Mouse (Mus musculus) spleen, adult 2 months (tissue): Measurements from ENCODE around the gene Itgae. TPM values are rescaled to one million over a fixed set of nuclear protein-coding genes. Genes with fewer than 3 reads are reported as not detected.

Source experiments
- DNase-seq, 2 experiments: peaks; one replicate each; pipeline versions ENCODE4 v3.0.0 to v3.0.0-alpha.2; 2012 to 2021; ENCODE audit warnings: low spot score in 2 of 2, low read depth in 1 of 2
- H3K27ac ChIP-seq: fragments of 200-500 bp; 2 replicates; pipeline ENCODE4 v1.5.1; 2012; ENCODE audit warnings: low read length, inconsistent platforms; ENCODE audit not compliant: insufficient read depth
- H3K27me3 ChIP-seq: fragments of 200-500 bp; 2 replicates; pipeline ENCODE4 v1.6.1; 2012; ENCODE audit warnings: mild to moderate bottlenecking, moderate library complexity, low read length, inconsistent platforms; ENCODE audit not compliant: control insufficient read depth, insufficient read depth
- H3K36me3 ChIP-seq: fragments of 200-500 bp; 2 replicates; pipeline ENCODE4 v1.6.1; 2012; ENCODE audit warnings: mild to moderate bottlenecking, low read length, inconsistent platforms; ENCODE audit not compliant: control insufficient read depth, insufficient read depth
- H3K4me1 ChIP-seq: fragments of 200-500 bp; 2 replicates; pipeline ENCODE4 v1.6.1; 2011; ENCODE audit warnings: inconsistent platforms; ENCODE audit not compliant: control insufficient read depth, insufficient read depth, insufficient read length
- H3K4me3 ChIP-seq: fragments of 200-500 bp; 2 replicates; pipeline ENCODE4 v1.5.1; 2011; ENCODE audit warnings: mild to moderate bottlenecking, inconsistent platforms; ENCODE audit not compliant: insufficient read depth, insufficient read length; ENCODE audit errors: extremely low read depth
- CTCF ChIP-seq: fragments of 200-500 bp; IDR thresholded peaks from 2 replicates; pipeline ENCODE4 v1.5.1; 2011; ENCODE audit warnings: mild to moderate bottlenecking, inconsistent platforms; ENCODE audit not compliant: insufficient read depth, insufficient read length, insufficient replicate concordance; ENCODE audit errors: extremely low read depth
- POLR2A ChIP-seq: fragments of 200-500 bp; IDR thresholded peaks from 2 replicates; pipeline ENCODE4 v1.6.1; 2011; ENCODE audit warnings: low read depth, low read length, inconsistent platforms
- WGBS: fragments of 180-500 bp; shearing (Covaris S2); methylation state at CpG from one replicate; pipeline ENCODE4 v1.1.7; 2018; 5-methylcytosine and 5-hydroxymethylcytosine counted together
- polyA plus RNA-seq: library from polyadenylated mRNA; depleted of rRNA; stranded (reverse); fragments of >200 nt; gene quantifications from 2 replicates; pipeline ENCODE4 v1.2.3, GENCODE M21; 2012; rRNA removed

Gene Itgae
- polyA plus RNA-seq, 1 experiment = 5.1 TPM

- H3K27me3 ChIP-seq = no peaks in the 10 kb centered on the region
- H3K27ac ChIP-seq = no peak overlapping the region
- 48% methylated on average over 6 of the region's 6 CpGs for WGBS
- peaks cover 10% of the 10 kb centered on the region for H3K36me3 ChIP-seq
- no peak overlapping the region for H3K4me3 ChIP-seq
- H3K4me1 ChIP-seq = no peaks in the 10 kb centered on the region
- DNase-seq = no peak
- TF ChIP-seq CTCF (no peak), POLR2A (no peak)
Measured at GRCm38 (mm10) chr11:73193047-73193446, 102.7 kb downstream of the Itgae start.

GRCm38 (mm10) chr11:73194444-73194843 lies 104.1 kb downstream of the Itgae start:
- WGBS = 77% methylated on average over 2 of the region's 2 CpGs

More at GRCm38 (mm10) chr11:73194444-73194843, 104.1 kb downstream of the Itgae start:
- TF ChIP-seq POLR2A (no peak), CTCF (no peak)
- no peak overlapping the region for H3K27ac ChIP-seq
- peaks cover 10% of the 10 kb centered on the region for H3K36me3 ChIP-seq
- no peak overlapping the region for H3K4me3 ChIP-seq
- H3K27me3 ChIP-seq = no peaks in the 10 kb centered on the region
- H3K4me1 ChIP-seq = peaks cover 3% of the 10 kb centered on the region; the same call in 1 of the 2 replicates
- DNase-seq = no peak

Other genes with a start within 250 kb of the Itgae start
- gene Atp2a3, start 129.4 kb upstream of the Itgae start, polyA plus RNA-seq = 293 and 323 TPM in 2 replicates
- 14.3 and 16.3 TPM in 2 replicates for gene P2rx1, start 91.5 kb upstream of the Itgae start, polyA plus RNA-seq
- gene Camkk1, start 71.6 kb upstream of the Itgae start, polyA plus RNA-seq = 2.2 and 2.4 TPM in 2 replicates
- gene Ncbp3, start 42.8 kb upstream of the Itgae start, polyA plus RNA-seq = 1.8 and 2.0 TPM in 2 replicates
- gene Haspin, start 47.7 kb downstream of the Itgae start, polyA plus RNA-seq = 2.2 and 2.5 TPM in 2 replicates
- gene P2rx5, start 69.8 kb downstream of the Itgae start, polyA plus RNA-seq = 0.22 and 0.28 TPM in 2 replicates
- gene Emc6, start 86.5 kb downstream of the Itgae start, polyA plus RNA-seq = 27.2 and 42.2 TPM in 2 replicates
- 17.0 and 18.7 TPM in 2 replicates for gene Tax1bp3, start 86.5 kb downstream of the Itgae start, polyA plus RNA-seq
- gene Ctns, start 108.5 kb downstream of the Itgae start, polyA plus RNA-seq = 10.7 and 11.9 TPM in 2 replicates
- 3.1 and 3.3 TPM in 2 replicates for gene Shpk, start 108.9 kb downstream of the Itgae start, polyA plus RNA-seq
- gene Trpv1, start 143.7 kb downstream of the Itgae start, polyA plus RNA-seq = not detected in 2 replicates
- 0.07 and 0.14 TPM in 2 replicates for gene Trpv3, start 176.8 kb downstream of the Itgae start, polyA plus RNA-seq
- gene Aspa, start 239.0 kb downstream of the Itgae start, polyA plus RNA-seq = 0.08 TPM in 1 of 2 replicates, not detected in the other
- gene Gm49340, start 239.2 kb downstream of the Itgae start, polyA plus RNA-seq = not detected in 2 replicates
- not detected in 2 replicates for gene Spata22, start 239.2 kb downstream of the Itgae start, polyA plus RNA-seq